Mouse (Mus musculus) T-cell, adult 2 months (primary cell): ENCODE measurements around the gene Eif3b.
A peak's percentile ranks its signal among the peaks of the same experiment; 100 is the strongest.
"Not testable (repeated sequence)": the region's sequence is repeated elsewhere in the genome, so short reads cannot be mapped to it uniquely, and the experiment has no call there.

Source experiments
- DNase-seq: peaks from one replicate; pipeline ENCODE4 v3.0.0; 2022; ENCODE audit warnings: low spot score

Gene Eif3b

DNA sequence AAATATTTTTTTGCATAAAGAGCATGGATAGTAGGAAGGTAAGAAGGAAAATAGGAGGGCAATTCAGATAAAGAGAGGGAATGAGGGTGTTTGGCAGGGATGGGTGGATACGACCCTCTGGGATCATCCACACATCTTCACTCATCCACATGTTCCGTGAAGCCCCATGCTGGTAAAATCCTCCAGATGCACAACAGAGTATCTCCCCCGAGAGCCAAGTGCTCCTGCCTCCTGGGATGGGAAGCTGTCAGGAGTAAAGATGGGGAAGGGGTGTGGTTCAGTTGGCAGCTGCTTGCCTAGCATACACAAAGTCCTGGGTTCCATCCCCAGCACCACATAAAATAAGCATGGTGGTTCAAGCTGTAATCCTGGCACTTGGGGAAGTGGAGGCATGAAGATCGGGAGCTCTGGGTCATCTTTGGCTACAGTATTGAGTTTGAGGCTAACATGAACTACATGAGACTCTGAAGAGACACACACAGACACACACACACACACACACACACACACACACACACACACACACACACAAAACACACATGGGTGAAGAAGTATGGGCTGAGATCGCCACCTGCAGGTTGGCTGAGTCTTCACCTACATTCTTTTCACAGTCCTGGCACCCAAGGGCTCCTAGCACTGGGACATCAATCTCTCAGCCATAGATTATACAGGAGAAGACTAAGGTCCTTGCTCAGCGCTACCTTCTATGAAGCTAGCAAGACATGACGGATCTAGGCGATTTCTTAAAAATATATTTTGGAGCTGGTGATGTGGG, 22.8 kb upstream of the Eif3b start:
- peak; percentile 31 for DNase-seq

DNA sequence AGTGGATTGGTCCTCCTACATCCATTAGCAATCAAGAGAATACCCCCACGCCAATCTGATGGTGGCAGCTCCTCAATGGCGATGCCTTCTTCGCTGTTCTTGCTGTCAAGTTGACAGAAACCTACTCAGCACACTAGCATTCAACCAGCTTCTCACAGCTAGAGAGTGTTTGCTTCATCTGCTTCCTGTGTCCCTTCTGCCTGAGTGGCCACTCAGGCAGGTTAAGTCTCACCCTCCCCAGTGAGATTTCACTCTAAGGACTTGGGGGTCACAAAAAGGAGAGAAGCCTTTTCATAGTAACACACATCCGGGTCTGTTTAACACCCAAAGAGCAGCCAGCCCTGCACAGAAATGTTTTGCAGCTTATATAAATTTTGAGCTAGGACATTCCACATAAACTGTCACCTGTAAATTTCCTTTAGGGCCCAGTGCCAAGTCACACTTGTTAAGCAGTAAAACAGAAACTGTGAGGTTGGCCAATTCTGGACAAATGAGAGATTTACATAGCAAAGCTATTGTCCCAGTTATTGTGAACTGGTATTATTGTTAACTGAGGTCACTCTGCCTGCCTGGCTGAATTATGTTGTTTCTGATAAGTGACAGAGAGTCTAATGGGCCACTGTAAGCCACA, 16.4 kb upstream of the Eif3b start:
- no peak for DNase-seq

DNA sequence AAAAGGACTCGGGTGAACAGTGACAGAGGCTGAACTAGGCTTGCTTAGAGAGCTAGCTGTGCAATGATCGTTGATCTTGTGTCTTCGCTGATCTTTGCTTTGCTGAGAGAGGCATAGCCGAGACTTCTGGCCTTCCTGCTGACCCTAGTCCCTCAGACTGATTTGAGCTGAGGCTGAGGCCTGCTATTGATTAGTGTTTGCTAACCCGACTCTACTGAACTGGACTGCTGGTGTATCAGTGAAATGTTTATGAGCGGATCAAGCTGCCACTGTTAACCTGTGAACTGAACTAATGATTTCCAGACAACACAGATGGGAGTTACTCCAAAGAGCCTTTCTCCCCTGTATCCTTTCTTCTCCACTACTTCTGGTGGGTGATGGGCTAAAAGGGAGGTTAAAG, 14.0 kb upstream of the Eif3b start:
- DNase-seq, result no peak

GRCm38 (mm10) chr5:140406666-140407065, 12.5 kb upstream of the Eif3b start:
- no peak for DNase-seq

DNA sequence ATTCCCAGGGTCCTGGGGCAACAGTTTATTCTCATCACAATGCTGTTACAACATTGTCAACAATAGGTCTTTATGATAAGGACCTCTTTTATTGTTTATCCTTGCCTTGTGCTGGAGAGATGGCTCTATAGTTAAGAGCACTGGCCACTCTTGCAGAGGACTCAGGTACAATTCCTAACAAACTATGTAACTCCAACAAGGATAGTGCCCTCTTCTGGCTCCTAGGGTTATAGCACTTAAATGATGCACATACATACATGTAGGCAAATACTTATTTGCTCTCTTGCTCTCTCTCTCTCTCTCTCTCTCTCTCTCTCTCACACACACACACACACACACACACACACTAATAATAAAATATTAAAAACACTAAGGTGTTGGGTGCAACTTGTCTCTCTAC, 10.3 kb upstream of the Eif3b start:
- no peak for DNase-seq

DNA sequence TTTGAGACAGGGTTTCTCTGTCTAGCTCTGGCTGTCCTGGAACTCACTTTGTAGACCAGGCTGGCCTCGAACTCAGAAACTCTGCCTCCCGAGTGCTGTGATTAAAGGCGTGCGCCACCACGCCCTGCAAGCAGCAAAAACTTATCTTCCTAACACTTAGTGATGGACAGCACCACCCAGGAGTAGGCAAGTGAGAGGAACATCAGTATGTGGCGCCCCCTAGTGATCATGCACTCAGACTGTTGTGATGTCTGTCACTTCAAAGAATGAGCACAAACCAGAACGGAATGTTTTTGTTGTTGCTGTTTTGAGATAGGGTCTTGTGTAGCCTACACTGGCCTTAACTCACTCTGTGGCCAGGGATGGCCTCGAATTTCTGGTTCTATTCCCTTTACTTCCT, 7.8 kb upstream of the Eif3b start:
- DNase-seq, result peak; percentile 63

- DNase-seq, result no peak
Measured at GRCm38 (mm10) chr5:140414647-140415046, 4.5 kb upstream of the Eif3b start.

DNA sequence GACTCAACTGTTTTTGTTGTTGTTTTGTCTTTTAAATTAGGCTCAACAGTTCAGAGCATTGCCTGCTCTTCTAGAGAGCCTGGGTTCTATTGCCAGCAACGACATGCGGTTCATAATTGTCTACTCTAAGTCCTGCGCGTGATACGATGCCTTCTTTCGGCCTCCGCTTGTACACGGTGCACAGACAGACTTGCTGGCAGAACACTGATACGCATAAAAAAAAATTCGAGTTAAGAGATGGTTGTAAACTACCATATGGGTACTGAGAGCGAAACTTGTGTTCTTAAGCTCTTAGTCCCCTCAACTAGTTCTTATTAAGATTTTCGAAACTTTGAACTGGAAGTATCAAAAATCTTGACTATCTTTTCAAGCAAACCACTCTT, 1.0 kb upstream of the Eif3b start:
- no peak for DNase-seq

DNA sequence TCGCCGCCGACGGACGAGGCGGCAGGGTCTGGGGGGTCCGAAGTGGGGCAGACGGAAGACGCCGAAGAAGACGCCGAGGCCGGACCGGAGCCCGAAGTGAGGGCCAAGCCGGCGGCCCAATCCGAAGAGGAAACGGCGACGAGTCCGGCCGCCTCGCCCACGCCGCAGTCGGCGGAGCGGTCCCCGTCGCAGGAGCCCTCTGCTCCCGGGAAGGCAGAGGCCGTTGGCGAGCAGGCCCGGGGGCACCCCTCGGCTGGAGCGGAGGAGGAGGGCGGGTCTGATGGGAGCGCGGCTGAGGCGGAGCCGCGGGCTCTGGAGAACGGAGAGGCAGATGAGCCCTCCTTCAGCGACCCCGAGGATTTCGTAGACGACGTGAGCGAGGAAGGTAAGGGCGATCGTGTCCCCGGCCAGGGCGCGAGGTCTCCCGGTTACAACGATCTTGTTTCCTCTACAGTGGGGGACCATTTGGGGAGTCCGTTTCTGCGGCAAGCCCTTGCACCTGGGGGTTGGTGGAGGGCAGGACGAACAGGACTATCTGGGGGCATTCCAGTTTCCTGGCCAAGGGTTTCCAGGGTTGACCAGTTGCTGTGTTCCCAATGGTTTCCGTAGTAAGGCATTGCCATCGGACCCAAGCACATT, 433 bp downstream of the Eif3b start:
- no peak for DNase-seq

GRCm38 (mm10) chr5:140420616-140421015, 1.5 kb downstream of the Eif3b start:
- no peak for DNase-seq

DNA sequence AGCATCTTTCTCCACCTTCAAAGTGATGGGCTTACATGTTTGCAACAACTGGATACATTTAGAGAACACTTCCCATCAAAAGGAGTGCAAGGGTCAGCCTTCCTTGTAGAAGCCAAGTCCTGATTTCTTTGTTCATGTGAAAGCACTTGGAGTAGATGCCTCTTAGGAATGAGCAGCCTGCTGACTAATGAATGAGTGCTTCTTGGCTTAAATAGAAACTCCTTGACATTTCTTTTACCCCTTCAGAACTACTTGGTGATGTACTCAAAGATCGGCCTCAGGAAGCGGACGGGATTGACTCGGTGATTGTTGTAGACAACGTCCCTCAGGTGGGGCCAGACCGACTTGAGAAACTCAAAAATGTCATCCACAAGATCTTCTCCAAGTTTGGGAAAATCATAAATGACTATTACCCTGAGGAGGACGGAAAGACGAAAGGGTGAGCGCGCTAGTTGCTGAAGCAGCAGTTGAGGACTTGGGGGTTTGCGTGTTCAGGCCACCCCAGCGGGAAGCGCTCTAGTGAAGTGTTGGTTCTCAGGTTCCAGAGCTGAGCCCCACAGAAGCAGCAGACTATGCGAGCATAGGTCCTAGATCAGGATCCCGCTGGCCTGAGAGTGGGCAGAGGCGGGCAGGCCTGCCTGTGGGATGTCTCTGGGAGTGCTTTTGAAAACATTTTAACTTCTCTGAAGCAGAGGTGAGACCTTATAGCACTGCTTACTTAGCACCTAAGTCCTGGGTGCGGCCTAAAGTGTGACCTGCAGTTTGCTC, 6.1 kb downstream of the Eif3b start:
- DNase-seq, result no peak

DNA sequence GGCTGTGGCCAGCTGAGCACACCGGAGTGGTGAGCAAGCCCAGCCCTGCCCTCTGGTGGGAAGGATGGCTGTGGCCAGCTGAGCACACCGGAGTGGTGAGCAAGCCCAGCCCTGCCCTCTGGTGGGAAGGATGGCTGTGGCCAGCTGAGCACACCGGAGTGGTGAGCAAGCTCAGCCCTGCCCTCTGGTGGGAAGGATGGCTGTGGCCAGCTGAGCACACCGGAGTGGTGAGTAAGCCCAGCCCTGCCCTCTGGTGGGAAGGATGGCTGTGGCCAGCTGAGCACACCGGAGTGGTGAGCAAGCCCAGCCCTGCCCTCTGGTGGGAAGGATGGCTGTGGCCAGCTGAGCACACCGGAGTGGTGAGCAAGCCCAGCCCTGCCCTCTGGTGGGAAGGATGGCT, 20.0 kb downstream of the Eif3b start:
- not testable (repeated sequence) for DNase-seq

DNA sequence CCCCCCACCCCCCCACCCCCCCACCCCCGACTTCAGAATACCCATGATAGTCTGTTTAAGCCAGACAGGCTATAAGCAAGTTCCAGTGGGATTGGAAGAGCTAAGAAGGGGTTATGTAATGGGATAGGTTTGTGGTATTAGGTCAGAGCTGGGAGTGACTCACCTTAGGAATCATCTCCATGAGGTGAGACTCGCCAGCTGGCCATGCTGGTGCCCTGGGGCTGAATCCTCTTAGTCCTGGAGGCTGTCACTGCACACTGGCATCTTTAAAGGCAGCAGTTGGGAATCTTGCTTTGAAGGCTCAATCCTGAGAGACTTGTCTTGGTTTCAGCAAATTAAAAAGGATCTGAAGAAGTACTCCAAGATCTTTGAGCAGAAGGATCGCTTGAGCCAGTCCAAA, 22.3 kb downstream of the Eif3b start:
- DNase-seq, result no peak

DNA sequence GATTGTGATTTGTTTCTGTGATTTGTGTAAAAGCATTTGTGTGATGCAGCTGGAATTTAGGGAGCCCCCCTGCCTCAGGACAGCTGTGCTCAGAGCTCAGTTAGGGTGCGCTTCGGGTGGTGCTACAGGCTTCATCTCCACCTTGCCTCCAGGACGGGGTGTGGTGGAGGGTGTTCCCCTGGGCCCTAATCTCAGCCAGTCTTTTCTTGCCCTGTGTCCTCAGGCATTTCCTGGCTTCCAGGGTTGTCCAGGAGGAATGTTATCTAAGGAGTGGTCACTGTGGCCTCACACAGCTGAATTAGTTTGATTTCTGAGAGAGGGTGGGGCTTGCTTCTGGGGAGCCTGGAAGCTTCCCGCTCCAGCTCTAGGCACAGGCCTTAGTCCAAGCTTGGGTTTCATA, 24.9 kb downstream of the Eif3b start:
- no peak for DNase-seq

DNA sequence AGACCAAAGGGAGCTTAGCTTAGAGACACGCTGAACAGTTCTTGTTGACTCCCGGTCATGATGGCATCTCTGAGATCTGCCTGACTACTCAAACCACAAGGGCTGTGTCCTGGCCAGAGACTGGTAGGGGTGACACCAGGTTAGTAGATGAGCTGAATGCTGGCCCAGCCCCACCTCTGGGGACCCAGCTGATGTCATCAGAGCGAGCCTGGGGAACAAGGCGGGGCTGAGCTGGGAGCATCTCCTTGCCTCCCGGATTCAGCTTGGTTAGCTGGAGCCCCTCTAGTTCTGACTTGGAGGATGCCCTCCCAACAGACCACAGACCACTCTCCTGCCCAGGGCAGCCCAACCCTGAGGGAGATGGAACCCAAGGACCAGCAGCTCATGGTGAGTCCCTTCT, 26.2 kb downstream of the Eif3b start, which contains the start of gene Gm4869:
Gene Gm4869, plus strand, starts transcription at position 301 of the 400 bp plus-strand sequence.
- DNase-seq, result no peak

DNA sequence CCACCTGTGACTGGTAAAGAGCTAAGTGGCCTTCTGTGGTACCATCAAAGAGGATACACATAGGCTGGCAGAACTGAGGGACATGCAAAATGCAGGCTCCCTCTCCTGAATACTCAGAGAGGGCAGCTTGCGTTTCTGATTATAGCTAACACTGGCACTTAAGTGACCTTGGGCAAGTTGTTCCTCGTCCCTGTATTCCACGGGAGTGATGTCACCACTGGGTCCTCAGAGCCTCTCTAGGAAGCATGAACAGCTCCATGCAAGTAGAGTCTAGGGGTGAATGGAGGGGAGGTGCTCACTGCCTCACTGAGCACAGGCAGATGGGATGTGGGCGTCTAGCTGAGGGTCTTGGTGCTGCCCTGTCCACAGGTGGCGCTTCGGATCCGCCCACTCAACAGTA, 26.9 kb downstream of the Eif3b start:
- DNase-seq, result no peak

- DNase-seq, result no peak
Measured at GRCm38 (mm10) chr5:140454488-140454887, 35.4 kb downstream of the Eif3b start.

DNA sequence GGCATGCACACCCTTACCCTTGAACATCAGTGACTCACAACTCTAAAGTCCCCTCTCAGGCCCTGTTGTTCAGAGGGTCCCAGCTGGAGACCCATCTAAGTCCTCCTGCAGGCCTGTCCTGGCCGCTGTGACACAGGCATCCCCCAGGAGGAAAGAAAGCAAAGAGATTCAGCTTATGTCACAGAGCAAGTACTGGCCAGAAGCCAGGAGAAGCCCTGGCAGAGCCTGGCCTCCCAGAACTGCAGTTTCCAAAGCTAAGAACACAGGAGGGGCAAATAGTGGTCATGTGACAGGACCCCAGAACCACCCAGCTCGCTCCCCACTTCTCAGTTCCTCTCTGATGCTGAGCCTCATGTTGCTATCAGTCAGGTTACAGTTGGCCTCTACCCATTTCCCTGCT, 36.3 kb downstream of the Eif3b start:
- no peak for DNase-seq

DNA sequence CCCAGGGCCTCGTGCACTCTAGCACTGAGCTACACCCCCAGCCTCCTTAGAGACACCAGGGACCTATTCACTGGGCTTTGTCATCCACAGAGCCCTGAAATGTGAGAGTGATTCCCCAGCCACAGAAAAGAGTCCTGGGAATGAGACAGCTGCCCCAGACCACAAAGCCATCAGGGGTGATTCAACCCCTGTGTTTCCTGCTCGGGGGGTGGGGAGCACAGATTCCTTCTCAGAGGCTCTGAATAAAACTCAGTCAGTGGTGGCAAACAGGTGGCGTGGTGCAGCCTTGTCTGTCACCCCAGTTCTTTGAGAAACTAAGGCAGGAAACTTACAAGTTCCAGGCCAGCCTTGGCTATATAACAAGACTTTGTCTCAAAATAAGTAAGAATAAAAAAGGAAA, 42.3 kb downstream of the Eif3b start:
- DNase-seq, result no peak

DNA sequence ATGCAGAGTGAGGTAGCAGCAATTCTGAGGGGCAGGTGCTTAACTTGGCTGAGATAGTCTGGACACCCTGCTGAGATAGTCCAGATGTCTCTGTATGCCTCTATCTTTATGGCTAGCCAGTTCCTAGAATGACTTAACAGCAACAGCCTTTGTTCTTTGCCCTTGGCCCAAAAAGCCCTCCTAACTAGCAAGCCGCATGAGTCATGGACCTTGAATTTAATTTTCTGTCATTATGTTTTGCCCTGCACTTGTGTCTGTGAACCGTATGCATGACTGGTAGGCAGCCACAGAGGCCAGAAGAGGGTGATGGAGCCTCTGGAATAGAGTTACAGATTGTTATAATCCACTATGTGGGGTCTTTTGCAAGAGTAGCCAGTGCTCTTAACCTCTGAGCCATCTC, 44.0 kb downstream of the Eif3b start:
- DNase-seq, result not testable (repeated sequence)

DNA sequence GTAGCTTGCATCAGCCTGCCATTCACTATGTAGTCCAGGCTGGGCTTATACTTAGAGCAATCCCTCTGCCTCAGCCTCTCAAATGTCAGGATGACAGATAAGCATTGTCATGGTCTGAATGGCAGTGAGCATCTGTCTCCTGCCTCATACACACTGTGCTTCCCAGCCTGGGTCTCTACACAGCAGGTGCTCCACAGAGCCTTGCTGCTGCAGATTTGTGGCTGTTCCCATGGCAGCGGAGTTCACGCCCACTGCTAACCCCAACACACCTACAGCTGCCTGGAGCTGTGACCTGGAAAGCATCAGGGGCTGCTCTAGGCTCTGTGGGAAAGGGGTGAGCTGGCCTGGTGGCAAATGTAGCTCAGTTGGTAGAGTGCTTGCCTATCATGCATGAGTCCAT, 45.8 kb downstream of the Eif3b start:
- no peak for DNase-seq

- peak; percentile 8 for DNase-seq
Measured at GRCm38 (mm10) chr5:140472336-140472735, 53.2 kb downstream of the Eif3b start.

DNA sequence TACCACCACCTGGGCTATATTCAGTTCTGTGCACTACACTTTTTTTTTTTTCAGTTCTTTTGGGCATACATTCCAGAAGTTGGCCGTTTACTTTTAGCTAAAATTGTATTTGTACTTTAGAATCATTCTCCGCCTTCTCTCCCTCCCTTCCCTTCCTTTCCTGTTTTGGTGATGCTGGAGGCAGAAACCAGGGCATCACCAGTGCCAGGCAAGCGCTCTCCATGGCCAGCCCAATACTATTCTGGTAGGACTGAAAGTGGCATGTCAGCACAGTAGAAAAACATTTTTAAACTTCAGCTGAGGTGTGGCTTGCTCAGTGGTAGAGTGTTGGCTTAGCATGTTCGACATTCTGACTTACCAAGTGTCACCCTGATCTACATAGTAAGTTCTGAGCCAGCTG, 62.3 kb downstream of the Eif3b start:
- DNase-seq, result no peak
